Mouse (Mus musculus): ENCODE measurements at regions not wholly inside any gene's neighbourhood (a gene's known extent, or its start where the extent isn't known, plus 50 kb on each side); places are given as distances from the start of the nearest gene placed in this dataset.

DNA sequence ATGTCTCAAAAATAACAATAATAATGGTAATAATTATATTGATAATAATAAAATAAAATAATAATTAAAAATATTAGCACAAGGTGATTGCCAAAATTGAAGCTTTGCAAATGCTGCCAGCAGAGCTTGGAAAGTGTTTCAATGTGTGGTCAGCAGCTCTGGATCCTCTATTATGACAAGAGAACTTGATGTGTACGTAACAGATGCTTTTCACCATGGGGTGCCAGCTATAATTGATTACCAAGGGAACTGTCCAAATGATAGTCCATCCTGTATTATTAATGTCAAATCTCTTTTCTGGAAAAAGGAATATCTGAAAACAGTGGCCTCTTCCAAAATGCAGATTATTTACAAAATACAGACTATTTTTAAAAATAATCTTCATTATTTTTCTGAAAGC is 419.2 kb downstream of the Plk2 start:
- no peak for DNase-seq

DNA sequence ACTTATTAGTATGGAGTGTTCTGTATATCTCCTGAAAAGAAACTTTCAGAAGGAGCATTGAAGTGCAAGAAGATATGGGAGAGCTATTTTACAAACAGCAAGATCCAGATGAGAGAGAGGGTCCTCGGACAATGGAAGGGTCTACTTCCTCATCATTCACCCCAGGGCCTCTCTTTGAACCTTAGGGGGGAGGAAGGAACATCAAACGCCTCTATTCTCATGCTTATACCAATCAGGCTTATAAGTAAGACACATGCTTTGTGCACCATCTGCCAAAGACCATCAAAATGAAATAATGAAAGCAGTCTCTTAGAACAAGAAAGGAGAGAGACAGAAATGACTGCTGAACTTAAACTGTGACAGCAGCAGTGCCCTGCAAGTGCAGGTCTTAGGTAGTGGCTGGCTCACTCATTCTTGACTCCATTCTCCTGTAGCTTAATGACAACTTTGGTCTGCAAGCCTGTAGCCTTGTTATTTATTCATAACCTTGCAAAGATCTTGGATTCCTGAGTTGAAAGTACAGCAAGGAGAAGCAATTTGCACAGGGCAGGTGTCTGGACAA is 424.5 kb downstream of the Plk2 start:
- no peak for DNase-seq

DNA sequence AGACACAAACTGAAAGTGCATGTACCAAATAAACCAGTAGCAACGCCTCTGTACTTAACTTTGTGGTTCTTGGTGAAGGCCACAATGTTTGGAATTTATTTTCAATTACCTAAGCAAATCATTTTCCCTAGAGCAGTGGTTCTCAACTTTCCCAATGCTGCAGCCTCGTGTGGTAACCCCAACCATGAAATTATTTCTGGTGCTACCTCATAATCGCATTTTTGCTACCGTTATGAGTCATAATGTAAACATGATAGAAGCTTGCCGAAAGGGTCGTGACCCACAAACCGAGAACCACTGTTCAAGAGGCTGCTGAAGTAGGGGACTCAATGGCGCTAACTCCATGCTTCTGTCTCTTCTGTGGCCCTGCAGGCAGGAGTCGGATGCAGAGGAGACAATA is 429.9 kb upstream of the Actbl2 start:
- DNase-seq = no peak

DNA sequence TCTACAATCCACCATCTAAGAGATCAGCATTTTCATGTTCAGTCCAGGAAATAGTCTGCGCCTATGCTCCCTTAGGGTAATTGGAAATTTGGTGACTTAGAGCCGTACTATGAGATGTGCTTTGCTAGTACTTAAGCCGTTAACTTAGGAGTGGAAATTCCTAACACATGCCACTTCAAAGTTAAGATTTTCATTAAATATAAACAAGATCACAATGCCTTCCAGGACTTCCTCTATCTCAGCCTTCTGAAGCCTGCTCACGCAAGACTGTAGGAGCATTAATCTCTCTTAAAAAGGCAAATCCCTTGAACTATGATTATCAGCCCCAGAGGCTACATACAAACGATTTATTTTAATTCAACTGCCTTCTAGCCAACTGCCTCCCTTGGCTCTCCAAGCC is 422.4 kb upstream of the Actbl2 start:
- DNase-seq = no peak

DNA sequence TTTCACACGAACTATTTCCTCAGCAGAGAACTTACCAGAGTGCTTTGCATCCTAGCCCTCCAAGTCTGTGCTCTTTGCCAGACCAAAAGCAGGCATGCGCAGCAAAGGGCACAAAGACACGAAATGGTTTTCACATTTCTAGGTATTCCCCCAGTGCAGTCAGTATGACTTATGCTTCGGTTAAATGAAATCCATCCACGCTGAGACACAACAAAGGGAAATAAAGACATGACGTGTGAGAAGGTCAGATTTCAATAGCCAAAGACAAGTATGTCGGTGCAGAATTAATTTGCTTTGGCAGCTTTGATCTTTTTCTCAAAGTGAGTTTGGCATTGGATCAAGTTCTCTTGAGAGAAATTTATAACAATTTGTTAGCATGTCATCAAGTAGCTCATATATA is 417.9 kb upstream of the Actbl2 start:
- DNase-seq = no peak

DNA sequence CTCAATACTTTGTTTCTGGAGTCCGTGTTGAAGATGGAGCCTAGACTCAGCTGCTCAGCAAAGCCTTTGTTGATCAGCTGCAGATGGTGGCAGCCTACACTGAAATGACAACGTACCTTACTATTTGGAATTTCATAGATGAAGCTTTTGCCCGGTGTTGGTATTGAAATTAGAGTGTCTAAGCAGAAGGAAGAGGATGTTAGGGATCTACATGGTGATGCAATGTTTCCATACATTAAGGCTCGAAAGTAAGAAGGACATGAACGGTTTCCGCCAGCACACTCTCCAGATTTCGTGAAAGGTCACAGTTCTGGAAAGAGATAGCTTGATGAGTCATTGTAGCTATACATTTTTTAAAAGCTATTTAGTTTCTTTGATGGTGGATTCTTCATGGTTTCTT is 412.9 kb upstream of the Actbl2 start:
- no peak for DNase-seq

DNA sequence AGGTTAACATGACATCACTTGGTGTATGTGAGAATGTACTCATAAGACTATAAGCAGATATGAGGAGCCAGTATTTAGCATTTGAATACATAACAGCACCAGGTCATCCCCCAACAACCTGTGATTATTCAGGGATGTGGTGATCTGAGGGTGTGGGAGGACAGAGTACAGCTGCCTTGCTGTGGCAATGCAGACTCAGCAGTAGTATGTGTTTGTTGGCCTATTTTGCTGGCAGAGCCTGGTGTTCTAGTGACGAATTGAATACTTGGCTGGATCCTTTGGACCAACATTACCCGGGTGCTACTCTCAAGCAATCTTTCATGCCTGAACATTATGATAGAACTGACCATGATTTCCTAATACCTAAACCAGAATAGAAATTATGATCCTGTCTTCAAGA is 409.1 kb upstream of the Actbl2 start:
- no peak for DNase-seq

DNA sequence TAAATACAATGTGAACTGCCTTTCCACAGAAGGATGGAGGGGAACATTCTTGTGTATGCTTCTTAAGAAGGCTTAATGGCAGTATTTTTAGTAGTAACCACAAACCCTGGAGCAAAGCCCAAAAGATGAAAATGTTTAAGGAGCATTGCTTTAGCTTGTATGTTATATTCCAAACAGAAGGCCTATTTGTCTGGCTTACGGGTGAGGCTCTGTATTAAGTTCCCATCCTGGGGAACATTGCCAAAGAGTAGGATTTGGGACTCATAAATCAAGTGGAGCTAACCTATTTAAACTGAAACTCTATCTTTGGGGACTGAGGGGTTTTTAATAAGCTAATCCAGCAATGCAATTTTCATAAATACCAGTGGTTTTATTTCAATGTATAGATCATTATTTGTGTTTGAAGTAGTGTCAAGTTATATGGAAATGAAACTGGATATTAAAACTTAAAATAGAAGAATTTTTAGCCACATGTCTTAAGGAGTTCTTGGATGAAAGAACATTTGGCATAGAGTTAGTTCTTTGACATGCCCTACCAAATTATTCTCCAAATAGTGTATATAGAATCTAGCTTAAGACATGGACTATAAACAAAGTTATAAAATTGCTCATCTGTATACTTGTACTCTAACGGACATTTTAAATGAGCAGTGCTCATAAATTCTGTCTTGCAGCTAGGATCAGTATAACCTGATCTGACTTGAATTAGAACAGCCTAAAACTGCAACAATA is 401.7 kb upstream of the Actbl2 start:
- no peak for DNase-seq

DNA sequence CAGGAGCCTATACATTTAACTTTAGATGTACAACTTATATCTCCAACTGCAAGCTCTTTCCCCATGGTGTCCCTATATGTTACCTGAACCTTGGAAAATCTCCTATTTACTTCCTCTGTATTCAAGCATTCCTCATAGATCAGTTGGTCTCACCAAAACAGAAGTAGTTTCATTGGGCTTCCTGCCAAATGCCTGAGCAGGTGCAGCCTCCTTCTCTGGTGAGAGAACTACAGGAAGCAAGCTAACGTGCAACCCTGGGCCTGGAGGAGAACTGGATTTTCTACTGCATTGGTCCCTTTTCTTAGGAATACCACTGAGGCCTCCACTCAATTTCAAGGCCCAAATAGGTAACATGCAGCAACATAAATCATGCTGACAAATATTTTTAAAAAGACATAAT is 400.6 kb upstream of the Actbl2 start:
- DNase-seq = no peak

DNA sequence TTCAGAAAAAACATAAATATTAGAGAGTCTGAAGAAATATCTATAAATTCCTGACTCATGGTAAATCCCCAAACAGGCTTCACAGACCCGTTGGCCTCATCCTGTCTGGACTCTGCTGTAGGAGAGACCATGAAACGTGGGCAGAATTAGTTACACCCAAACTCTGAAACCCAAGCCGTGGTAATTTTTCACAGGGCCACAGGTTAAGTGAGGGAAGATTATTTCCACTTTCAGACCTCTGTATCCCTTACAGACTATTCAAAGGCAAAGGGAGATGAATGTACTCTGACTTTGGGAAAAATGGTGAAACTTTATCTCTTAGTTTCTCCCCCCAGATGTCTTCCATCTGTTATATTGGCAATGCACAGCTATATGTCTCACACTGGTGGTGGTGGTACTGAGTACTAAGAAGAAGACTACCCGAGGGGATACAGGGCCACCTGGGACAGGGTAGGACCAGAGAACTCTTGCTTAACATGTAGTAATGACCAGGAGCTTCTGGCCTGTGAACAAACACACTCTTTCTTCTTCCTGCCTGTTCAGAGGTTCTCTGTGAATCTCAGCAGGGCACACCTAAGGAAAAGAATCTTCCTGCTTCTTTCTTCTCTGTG is 388.8 kb upstream of the Actbl2 start:
- DNase-seq = no peak

DNA sequence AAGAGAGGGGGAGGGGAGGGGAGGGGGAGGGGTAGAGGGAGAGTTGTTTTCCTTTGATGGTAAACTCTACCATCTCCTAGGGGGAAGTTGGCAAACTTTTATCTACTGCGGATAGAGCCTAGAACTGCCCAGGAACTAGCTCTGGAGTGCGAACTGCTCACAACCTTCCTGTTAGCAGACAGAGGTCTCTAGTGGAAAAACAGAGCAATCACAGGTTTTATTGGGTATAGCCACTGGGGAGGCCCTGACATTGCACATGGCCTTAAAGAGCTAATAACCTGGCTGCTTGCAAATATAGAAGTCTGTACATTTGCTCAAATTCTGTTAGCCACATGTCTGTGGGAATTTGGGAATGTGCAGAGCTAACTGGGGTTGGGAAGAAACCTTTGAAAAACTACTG is 388.1 kb upstream of the Actbl2 start:
- no peak for DNase-seq

DNA sequence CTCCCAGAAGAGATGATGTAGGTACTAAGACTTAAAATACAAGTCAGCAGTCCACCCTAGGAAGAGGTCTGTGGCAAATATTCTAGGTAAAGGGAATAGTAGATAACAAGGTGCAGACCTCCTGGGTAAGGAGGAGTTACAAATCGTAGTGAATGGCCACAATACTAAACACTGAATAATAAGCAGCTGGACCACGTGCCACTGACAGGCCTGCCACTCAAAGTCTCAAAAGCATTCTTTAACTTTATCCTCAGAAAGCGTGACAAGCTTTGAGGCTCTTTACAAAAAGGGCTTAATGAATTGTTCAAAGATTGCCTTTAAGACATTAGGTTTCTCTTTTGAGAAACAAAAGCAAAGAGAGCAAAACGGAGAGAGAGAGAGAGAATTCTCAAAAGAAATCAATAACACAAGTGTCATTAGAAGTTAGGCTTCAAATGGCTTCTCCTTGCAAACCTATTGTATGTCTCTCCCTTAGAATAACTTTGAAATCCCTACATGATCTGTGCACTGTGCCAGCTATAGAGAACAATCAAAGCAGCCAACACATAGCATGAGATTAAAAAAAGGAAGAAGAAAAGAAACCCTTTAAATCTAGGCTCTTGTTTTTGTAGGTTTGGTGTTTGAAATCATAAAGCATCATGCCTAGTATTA is 383.6 kb upstream of the Actbl2 start:
- no peak for DNase-seq

DNA sequence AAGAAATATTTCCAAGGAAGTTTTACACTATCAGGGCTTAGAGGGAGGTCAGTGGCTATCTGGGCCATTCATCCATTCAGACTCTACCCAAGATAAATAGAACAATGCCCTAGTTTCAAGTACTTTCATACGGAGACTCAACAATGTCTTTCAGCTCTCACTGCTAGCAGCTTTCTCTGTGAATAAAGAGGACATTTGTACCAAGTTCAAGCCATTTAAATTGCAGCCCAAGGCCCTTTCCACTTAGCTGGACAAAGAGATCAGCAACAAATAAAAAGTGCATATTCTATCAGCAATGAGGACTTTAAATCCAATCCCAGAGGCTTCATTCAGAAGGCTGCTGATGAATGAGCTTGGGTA is 383.1 kb upstream of the Actbl2 start:
- DNase-seq = no peak

DNA sequence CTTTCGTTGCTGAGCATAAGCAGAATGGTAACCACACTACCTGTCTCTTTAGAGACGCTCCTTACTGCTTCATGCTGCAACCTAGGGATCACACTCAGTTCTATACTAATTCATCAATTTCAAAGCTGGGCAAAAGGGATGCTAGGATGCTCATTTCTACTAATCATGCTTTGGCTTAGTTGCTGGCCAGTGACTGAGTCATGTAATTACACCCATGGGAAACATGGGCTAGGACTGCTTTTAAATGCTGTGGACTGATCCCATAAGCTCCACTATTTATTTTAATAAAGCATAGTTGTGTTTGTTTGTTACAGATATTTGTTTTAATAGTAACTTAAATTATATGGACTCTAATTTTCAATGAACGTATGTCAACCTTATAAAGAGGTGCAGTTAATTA is 373.2 kb upstream of the Actbl2 start:
- no peak for DNase-seq

DNA sequence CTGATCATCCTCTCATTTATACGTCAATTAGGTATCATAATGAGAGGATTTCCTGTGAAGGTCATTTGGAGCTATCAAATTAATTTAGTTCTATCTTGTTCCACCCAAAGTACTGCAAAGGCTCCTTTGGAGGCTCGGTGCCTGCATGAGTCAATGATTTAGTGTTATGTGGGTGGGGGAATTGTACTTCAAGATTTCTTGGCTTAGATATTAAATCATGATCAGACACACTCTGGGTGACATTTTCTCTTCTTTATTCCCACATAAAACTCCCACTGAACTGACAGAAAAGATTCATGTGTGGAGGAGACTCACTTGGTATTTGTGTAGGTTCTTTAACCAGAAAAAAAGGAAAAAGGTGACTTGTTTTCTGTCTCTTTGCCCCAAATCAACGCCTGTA is 372.6 kb upstream of the Actbl2 start:
- DNase-seq = no peak

DNA sequence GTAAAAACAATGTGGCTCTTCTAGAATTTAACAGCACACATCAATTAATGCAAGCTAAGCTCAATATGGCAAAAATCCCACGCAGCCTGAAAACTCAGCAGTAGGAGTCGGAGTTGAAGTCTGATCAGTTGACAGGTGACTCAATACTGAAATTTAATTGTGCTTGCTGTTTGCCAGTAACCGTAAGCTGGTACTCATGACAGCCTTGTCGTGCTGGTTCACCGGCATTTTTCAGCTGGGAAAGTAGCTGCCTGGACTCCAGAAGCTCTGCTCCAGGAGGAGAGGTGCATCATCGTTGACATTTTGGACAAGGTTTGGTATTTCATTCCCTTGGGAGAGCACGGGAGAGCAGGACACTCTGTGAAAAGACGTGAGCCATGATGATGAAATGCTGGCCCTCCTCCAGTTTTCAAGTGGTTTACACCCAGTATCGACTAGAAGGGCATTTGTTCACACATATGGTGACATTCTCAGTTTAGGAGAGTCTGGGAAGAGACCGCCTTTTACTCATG is 372.1 kb upstream of the Actbl2 start:
- no peak for DNase-seq

DNA sequence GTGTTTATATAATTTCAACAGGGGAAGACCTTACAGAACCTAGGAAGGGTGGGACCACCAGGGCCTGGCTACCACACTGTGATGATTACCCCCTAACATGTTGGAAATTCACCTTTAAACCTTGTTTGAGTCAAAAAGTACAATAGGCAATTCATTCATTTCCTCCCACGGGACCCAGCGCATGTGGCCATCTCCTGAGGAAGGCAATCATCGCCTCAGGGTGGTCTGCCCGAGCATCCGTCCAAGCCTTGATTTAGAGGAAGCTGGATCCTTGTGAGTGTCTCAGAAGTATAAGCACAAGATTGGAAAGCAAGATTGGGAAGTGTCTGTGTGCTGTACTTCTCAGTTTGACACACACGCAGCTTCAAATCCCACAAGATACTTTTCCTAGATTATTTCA is 360.9 kb upstream of the Actbl2 start:
- DNase-seq = no peak

DNA sequence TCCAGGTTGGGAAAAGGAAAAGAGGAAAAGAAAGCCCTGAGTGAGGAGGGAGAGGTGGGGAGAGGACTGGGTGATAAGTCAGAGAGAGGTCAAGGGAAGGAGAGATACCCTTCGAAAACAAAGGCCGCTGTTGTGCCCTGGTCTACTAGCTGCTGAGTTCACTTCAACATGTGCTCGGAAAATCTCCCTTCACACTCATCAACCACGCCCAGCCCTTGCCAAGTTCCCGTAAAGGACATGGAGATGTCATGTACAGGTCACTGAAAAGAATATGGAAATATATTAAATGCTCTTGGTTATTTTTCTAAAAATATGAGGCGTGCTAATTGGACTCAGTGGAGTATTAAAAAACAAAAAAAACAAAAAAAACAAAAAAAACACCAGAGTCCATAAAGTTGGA is 359.5 kb upstream of the Actbl2 start:
- no peak for DNase-seq

DNA sequence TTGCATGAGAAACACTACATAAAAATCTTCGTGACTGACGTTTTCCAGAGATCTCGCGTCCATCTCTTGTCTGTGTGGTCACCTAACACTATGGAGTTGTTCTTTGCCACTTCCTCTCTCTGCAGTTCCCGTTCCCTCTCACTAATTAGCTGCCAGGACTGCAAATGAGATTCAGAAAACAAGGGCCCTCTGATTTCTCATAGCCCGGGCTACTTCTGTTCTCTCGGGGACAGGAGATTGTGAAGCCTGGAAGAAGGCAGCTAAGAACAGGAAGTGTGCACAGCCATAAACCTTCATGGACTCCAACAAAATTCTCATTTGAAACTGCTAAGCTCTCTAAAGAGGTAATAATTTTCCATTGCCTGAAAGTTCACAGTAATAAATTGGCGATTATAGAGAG is 358.9 kb upstream of the Actbl2 start:
- DNase-seq = no peak

DNA sequence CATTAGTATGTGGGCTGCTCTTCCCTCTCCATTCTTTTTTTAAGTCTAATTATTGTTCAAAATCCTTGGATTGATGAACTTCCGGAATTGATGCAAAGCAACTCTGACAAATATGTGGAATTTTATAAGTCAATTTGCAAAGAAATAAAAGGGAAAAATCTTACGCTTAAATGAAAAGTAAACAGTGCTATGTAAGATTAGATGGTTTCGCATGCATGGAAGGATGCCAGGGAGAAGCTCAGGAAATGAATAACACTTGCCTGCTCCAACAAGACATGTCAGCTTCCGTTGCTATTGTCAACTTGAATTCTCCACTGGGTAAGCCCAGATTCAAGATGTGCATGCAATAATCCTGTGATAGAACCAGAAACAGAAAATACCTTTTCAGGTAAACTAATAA is 357.2 kb upstream of the Actbl2 start:
- no peak for DNase-seq

DNA sequence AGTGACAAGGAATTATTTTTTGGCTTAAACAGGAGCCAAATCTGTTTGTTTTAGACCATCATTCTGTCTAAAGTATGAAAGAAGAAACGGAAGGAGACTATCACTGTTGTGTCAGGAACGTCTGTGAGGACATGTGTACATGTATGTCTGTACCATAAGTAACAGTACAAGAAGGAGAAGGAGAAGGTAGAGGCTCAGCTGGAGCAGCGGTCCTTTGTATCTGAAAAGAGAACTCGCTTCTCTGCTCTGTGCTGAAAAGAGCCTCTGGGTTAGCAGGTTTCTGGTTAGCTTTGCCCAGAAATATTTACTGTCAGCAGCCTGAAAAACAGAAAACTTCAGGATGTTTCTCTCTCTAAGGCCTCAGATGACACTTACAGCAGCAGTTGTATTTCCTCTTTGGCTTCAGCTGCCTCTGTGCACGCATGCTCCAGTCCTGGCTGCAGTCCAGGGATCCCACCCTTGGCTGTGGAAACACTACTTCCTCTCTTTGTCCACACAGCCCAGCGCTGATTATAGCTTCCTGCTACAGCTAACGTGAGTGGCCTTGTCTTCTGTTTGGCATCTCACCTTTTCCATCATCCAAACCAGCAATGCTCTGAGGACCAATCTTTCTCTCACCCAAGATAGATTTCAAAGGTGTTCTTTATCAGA is 351.7 kb upstream of the Actbl2 start:
- peak; percentile 65 for DNase-seq

DNA sequence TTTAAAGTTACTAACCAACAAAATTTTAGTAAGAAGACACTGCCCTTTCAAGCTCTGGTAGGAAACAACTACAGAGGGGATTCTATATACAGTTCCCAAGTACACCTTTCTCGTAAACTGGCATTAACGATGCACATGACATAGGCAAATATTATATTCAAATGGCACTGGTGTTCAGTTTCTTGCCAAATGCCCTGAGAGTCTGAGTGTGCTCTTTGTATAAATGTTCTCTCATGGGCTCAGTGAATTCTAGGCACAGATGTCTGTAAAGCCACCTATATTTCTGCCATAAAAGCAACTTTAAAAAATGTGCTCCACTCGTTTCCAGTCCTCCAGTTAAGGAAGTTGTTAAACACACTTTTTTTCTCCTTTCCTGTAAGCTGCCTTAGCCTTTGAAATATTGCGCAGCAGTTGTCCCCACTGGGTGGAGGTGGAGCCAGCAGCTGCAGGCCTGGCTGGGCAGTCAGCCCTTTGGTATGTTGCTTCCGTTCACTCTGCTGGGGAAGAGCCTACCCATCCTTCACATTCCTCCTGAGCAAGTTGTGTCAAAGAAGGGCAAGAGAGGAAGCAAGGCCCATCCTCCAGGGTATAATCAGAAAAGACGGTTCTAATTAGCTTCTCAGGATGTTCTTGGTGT is 347.4 kb upstream of the Actbl2 start:
- no peak for DNase-seq

DNA sequence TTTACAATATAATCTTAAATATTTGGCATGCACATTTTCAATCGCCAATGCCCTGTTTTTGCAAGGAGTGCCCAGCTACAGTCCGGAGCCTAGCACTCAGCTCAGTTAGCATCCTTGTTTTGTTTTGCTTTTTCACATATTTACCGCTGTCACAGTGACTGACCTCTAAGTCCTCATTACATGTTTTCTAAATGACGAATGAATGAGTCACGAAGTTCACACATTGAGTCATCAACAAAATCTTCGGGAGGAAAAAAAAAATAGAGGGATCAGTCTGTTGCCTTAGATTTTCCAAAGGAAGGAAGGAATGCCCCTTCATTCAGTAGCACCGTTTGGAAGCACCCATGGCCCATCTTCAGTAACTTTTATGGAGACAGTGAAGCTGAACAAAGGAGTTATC is 342.9 kb upstream of the Actbl2 start:
- no peak for DNase-seq

Measured in right cerebral cortex, postnatal 4 days (tissue).